Mouse (Mus musculus): ENCODE measurements around the gene Cd52. TPM values are rescaled to one million over a fixed set of nuclear protein-coding genes. Genes with fewer than 3 reads are reported as not detected.

Gene Cd52
- polyA plus RNA-seq, 1 experiment from 2014 or later, result 7.6 TPM

DNA sequence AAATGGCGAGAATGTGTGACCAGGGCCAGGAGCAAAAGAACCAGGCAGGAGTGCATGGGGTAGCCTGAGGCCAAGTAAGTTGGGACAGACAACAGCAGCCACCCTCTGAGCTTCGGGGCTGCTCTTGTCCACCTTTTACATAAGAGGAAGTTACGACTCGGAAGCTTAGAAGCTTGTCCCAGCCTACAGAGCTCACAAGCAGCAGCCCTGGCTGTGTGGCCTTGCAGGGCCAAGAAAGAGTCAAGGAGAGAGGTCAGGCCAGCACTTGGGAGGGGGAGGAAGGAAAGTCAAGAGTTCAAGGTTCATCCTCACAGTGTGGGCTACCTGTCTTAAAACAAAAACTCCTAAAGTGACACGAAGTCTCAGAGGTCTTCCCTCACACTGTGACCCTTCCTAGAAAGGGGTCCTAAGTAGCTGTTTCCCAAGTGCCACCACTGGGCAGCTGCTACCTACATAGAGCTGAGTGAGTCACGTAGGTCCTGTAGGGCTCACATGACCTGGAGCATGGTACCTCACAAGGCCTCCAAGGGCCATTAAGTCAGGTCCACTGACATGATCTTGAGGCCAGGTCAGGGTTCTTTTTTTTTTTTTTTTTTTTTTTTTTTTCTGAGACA lies 25.4 kb upstream of the Cd52 start:
- no peak overlapping the region for H3K27ac ChIP-seq (ENCODE audit: low read length)
- no peak overlapping the region for H3K4me3 ChIP-seq (ENCODE audit: low read length)
- no peak overlapping the region for H3K9ac ChIP-seq (replicated peaks; ENCODE audit: low read length)
- WGBS, result 69% methylated on average over 6 of the region's 6 CpGs
- H3K4me2 ChIP-seq (replicated peaks; ENCODE audit: low read depth, low read length), result no peak overlapping the region
- no peaks in the 10 kb centered on the region for H3K9me3 ChIP-seq (ENCODE audit: low read length)
- no peaks in the 10 kb centered on the region for H3K36me3 ChIP-seq (ENCODE audit: insufficient read depth, low read length)
- peaks cover 11% of the 10 kb centered on the region; the same call in 1 of the 2 replicates for H3K4me1 ChIP-seq (ENCODE audit: insufficient read depth, low read length)
- no peaks in the 10 kb centered on the region for H3K27me3 ChIP-seq (ENCODE audit: insufficient read depth, low read length)
- ATAC-seq (ENCODE audit: low FRiP score, low TSS enrichment), result no peak

GRCm38 (mm10) chr4:134119644-134120043 lies 24.8 kb upstream of the Cd52 start:
- Histone ChIP-seq H3K4me1 (ENCODE audit: insufficient read depth, low read length) (peaks cover 11% of the 10 kb centered on the region; the same call in 1 of the 2 replicates), H3K9ac (replicated peaks; ENCODE audit: low read length) (no peak overlapping the region), H3K4me2 (replicated peaks; ENCODE audit: low read depth, low read length) (no peak overlapping the region), H3K36me3 (ENCODE audit: insufficient read depth, low read length) (no peaks in the 10 kb centered on the region), H3K27ac (ENCODE audit: low read length) (no peak overlapping the region), H3K27me3 (ENCODE audit: insufficient read depth, low read length) (no peaks in the 10 kb centered on the region), H3K9me3 (ENCODE audit: low read length) (no peaks in the 10 kb centered on the region), H3K4me3 (ENCODE audit: low read length) (no peak overlapping the region)
- no peak for ATAC-seq (ENCODE audit: low FRiP score, low TSS enrichment)
- 74% methylated on average over 9 of the region's 9 CpGs for whole genome bisulfite sequencing

DNA sequence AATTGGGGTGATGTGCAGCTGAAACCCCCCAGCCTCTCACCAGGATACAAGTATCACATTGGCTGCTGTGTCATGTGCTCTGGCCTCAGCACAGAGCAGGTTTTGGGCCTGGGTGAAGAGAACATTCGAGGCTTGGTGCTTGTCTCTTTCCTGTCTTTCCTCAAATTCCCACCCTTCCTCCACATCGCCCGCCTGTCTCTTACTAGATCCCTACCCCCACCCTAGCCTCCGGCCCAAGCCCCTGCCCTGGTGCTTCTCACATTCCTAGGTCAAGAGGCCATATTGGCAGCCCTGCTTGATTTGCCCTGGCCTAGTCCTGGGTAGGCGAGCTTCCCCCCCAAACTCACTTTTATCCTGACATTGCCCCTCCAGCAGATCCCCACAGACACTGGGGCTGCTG lies 24.2 kb upstream of the Cd52 start:
- no peak overlapping the region for H3K27ac ChIP-seq (ENCODE audit: low read length)
- ATAC-seq (ENCODE audit: low FRiP score, low TSS enrichment), result no peak
- no peak overlapping the region for H3K4me3 ChIP-seq (ENCODE audit: low read length)
- H3K4me1 ChIP-seq (ENCODE audit: insufficient read depth, low read length), result peaks cover 11% of the 10 kb centered on the region; the same call in 1 of the 2 replicates
- H3K27me3 ChIP-seq (ENCODE audit: insufficient read depth, low read length), result no peaks in the 10 kb centered on the region
- no peaks in the 10 kb centered on the region for H3K9me3 ChIP-seq (ENCODE audit: low read length)
- H3K4me2 ChIP-seq (replicated peaks; ENCODE audit: low read depth, low read length), result no peak overlapping the region
- H3K36me3 ChIP-seq (ENCODE audit: insufficient read depth, low read length), result no peaks in the 10 kb centered on the region
- H3K9ac ChIP-seq (replicated peaks; ENCODE audit: low read length), result no peak overlapping the region
- 63% methylated on average over 5 of the region's 5 CpGs for WGBS

DNA sequence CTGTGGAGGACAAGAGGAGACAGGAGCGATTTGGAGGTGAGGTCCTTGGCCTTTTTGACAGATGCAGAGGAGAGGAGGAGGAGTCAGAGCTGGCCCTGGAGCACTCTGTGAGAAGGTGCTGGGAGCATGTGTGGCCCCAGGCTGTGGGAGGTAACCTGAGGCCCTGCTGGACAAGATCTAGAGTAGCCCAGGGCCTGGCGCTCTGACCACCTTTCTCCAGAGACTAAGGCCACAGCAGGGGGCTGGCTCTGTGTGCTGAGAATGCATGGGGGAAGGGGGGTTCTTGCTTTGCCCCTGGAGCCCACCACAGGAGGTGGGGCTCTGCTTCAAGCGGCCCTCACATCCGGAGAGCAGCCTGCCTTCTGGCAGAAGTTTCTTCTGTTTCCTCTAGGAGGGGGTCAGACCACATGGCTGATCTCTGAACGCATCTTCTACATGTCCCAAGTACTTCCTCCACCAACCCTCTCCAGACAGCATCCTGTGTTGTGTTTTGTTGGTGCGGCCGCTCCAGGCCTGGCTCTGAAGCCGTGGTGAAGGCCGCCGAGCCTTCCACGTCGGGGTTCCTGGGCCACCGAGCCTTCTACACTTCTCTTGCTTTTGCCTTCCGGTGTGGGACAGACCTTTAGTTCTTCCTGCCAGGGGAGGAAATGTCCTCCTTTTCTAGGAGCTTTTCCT lies 23.4 kb upstream of the Cd52 start:
- no peaks in the 10 kb centered on the region for H3K27me3 ChIP-seq (ENCODE audit: insufficient read depth, low read length)
- no peak overlapping the region for H3K27ac ChIP-seq (ENCODE audit: low read length)
- H3K4me1 ChIP-seq (ENCODE audit: insufficient read depth, low read length), result peaks cover 11% of the 10 kb centered on the region
- ATAC-seq (ENCODE audit: low FRiP score, low TSS enrichment), result no peak
- no peak overlapping the region for H3K9ac ChIP-seq (replicated peaks; ENCODE audit: low read length)
- H3K4me2 ChIP-seq (replicated peaks; ENCODE audit: low read depth, low read length), result no peak overlapping the region
- H3K9me3 ChIP-seq (ENCODE audit: low read length), result no peaks in the 10 kb centered on the region
- 61% methylated on average over 14 of the region's 14 CpGs for WGBS
- no peaks in the 10 kb centered on the region for H3K36me3 ChIP-seq (ENCODE audit: insufficient read depth, low read length)
- no peak overlapping the region for H3K4me3 ChIP-seq (ENCODE audit: low read length)

DNA sequence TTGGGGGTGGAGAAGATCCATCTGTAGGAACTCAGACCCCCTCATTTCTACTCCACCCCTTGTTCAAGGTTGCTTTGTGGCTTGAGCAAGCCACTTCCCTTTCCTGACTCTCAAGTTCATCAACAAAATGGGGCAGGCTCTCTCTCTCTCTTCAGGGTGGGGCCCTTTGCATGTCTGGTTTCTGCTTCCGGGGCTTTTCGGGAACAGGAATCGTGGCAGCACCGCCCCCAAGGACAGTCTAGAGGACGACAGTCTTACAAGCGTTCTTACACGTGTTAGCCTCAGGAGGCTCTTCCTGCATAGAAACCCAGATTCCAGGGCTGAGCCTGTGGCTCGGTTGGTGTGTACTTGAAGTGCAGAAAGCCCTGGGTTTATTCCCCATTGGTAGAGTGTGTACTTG lies 22.1 kb upstream of the Cd52 start:
- no peaks in the 10 kb centered on the region for H3K9me3 ChIP-seq (ENCODE audit: low read length)
- H3K36me3 ChIP-seq (ENCODE audit: insufficient read depth, low read length), result no peaks in the 10 kb centered on the region
- no peak overlapping the region for H3K4me3 ChIP-seq (ENCODE audit: low read length)
- H3K4me2 ChIP-seq (replicated peaks; ENCODE audit: low read depth, low read length), result no peak overlapping the region
- H3K27me3 ChIP-seq (ENCODE audit: insufficient read depth, low read length), result no peaks in the 10 kb centered on the region
- WGBS, result 81% methylated on average over 8 of the region's 8 CpGs
- H3K9ac ChIP-seq (replicated peaks; ENCODE audit: low read length), result no peak overlapping the region
- H3K27ac ChIP-seq (ENCODE audit: low read length), result no peak overlapping the region
- no peak for ATAC-seq (ENCODE audit: low FRiP score, low TSS enrichment)
- H3K4me1 ChIP-seq (ENCODE audit: insufficient read depth, low read length), result peaks cover 7% of the 10 kb centered on the region

DNA sequence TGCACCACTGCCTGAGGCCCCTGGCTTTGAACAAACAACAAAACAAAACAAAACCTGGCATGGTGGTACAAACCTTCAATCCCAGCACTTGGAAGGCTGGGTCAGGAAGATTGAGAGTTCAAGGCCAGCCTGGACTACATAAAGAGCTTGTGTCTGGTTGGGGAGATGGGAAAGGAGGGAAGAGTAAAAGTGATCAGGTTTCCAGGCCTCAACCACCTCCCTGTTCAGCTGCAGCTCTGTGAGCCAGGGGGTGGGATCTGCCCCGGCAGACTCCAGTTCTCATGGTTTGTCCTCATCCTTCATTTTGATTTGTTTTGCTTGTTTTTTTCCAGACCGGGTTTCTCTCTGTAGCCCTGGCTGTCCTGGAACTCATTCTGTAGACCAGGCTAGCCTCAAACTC lies 21.6 kb upstream of the Cd52 start:
- 61% methylated on average over 2 of the region's 2 CpGs for WGBS
- peaks cover 4% of the 10 kb centered on the region for H3K4me1 ChIP-seq (ENCODE audit: insufficient read depth, low read length)
- H3K36me3 ChIP-seq (ENCODE audit: insufficient read depth, low read length), result no peaks in the 10 kb centered on the region
- H3K27me3 ChIP-seq (ENCODE audit: insufficient read depth, low read length), result no peaks in the 10 kb centered on the region
- no peak overlapping the region for H3K9ac ChIP-seq (replicated peaks; ENCODE audit: low read length)
- H3K4me3 ChIP-seq (ENCODE audit: low read length), result no peak overlapping the region
- no peak overlapping the region for H3K27ac ChIP-seq (ENCODE audit: low read length)
- no peaks in the 10 kb centered on the region for H3K9me3 ChIP-seq (ENCODE audit: low read length)
- ATAC-seq (ENCODE audit: low FRiP score, low TSS enrichment), result no peak
- no peak overlapping the region for H3K4me2 ChIP-seq (replicated peaks; ENCODE audit: low read depth, low read length)

- H3K9ac ChIP-seq (replicated peaks; ENCODE audit: low read length), result no peak overlapping the region
- no peaks in the 10 kb centered on the region for H3K9me3 ChIP-seq (ENCODE audit: low read length)
- H3K27ac ChIP-seq (ENCODE audit: low read length), result no peak overlapping the region
- WGBS, result 83% methylated on average over 16 of the region's 16 CpGs
- H3K4me2 ChIP-seq (replicated peaks; ENCODE audit: low read depth, low read length), result no peak overlapping the region
- no peaks in the 10 kb centered on the region for H3K36me3 ChIP-seq (ENCODE audit: insufficient read depth, low read length)
- ATAC-seq (ENCODE audit: low FRiP score, low TSS enrichment), result no peak
- H3K27me3 ChIP-seq (ENCODE audit: insufficient read depth, low read length), result no peaks in the 10 kb centered on the region
- no peak overlapping the region for H3K4me3 ChIP-seq (ENCODE audit: low read length)
- peaks cover 4% of the 10 kb centered on the region for H3K4me1 ChIP-seq (ENCODE audit: insufficient read depth, low read length)
Measured at GRCm38 (mm10) chr4:134115215-134116144, 20.6 kb upstream of the Cd52 start.

GRCm38 (mm10) chr4:134114038-134114437 lies 19.2 kb upstream of the Cd52 start:
- no peak for ATAC-seq (ENCODE audit: low FRiP score, low TSS enrichment)
- H3K4me1 ChIP-seq (ENCODE audit: insufficient read depth, low read length), result peaks cover 4% of the 10 kb centered on the region
- no peaks in the 10 kb centered on the region for H3K36me3 ChIP-seq (ENCODE audit: insufficient read depth, low read length)
- H3K9me3 ChIP-seq (ENCODE audit: low read length), result no peaks in the 10 kb centered on the region
- 91% methylated on average over 4 of the region's 4 CpGs for WGBS
- H3K4me3 ChIP-seq (ENCODE audit: low read length), result no peak overlapping the region
- H3K27ac ChIP-seq (ENCODE audit: low read length), result no peak overlapping the region
- no peaks in the 10 kb centered on the region for H3K27me3 ChIP-seq (ENCODE audit: insufficient read depth, low read length)
- no peak overlapping the region for H3K9ac ChIP-seq (replicated peaks; ENCODE audit: low read length)
- H3K4me2 ChIP-seq (replicated peaks; ENCODE audit: low read depth, low read length), result no peak overlapping the region

GRCm38 (mm10) chr4:134113356-134113994 lies 18.6 kb upstream of the Cd52 start:
- Histone ChIP-seq H3K36me3 (ENCODE audit: insufficient read depth, low read length) (no peaks in the 10 kb centered on the region), H3K27me3 (ENCODE audit: insufficient read depth, low read length) (no peaks in the 10 kb centered on the region), H3K4me3 (ENCODE audit: low read length) (no peak overlapping the region), H3K4me2 (replicated peaks; ENCODE audit: low read depth, low read length) (no peak overlapping the region), H3K4me1 (ENCODE audit: insufficient read depth, low read length) (peaks cover 6% of the 10 kb centered on the region), H3K9ac (replicated peaks; ENCODE audit: low read length) (no peak overlapping the region), H3K9me3 (ENCODE audit: low read length) (no peaks in the 10 kb centered on the region), H3K27ac (ENCODE audit: low read length) (no peak overlapping the region)
- ATAC-seq (ENCODE audit: low FRiP score, low TSS enrichment), result no peak
- 60% methylated on average over 10 of the region's 10 CpGs for WGBS
